Mouse (Mus musculus) midbrain, embryonic 10.5 days (tissue): ENCODE measurements around the gene Fam243. TPM values are rescaled to one million over a fixed set of nuclear protein-coding genes. Genes with fewer than 3 reads are reported as not detected.

Experiments
- DNase-seq: peaks from one replicate; pipeline ENCODE4 v3.0.0-alpha.2; 2017; ENCODE audit warnings: low spot score
- H3K27ac ChIP-seq: fragments of 300-500 bp; sonication (generic); replicated peaks from 2 replicates; pipeline ENCODE4 v1.5.1; 2016; ENCODE audit warnings: mild to moderate bottlenecking
- H3K27me3 ChIP-seq: fragments of 300-500 bp; sonication (generic); 2 replicates; pipeline ENCODE4 v1.6.1; 2016; ENCODE audit warnings: low read depth, mild to moderate bottlenecking; ENCODE audit not compliant: poor library complexity, severe bottlenecking
- H3K36me3 ChIP-seq: fragments of 300-500 bp; sonication (generic); 2 replicates; pipeline ENCODE4 v1.6.1; 2016; ENCODE audit warnings: mild to moderate bottlenecking, moderate library complexity
- H3K4me1 ChIP-seq: fragments of 300-500 bp; sonication (generic); 2 replicates; pipeline ENCODE4 v1.6.1; 2016
- H3K4me3 ChIP-seq: fragments of 300-500 bp; sonication (generic); 2 replicates; pipeline ENCODE4 v1.5.1; 2016; ENCODE audit warnings: mild to moderate bottlenecking, moderate library complexity
- H3K9me3 ChIP-seq: fragments of 300-500 bp; sonication (generic); replicated peaks from 2 replicates; pipeline ENCODE4 v1.6.1; 2016; ENCODE audit warnings: mild to moderate bottlenecking
- WGBS: fragments of 180-500 bp; shearing (Covaris S2); methylation state at CpG from one replicate; pipeline ENCODE4 v1.1.7; 2016; 5-methylcytosine and 5-hydroxymethylcytosine counted together
- polyA plus RNA-seq: library from polyadenylated mRNA; unstranded; fragments of >200 nt; fragmentation: Nextera tagmentation; extraction: Ambion mirVana; gene quantifications from 2 replicates; pipeline ENCODE4 v1.2.1, GENCODE M21; 2016

Fam243 gene
- polyA plus RNA-seq, 1 experiment from 2014 or later = 0.07 TPM

- Histone ChIP-seq H3K9me3 (no peaks in the 10 kb centered on the region), H3K4me1 (peaks cover 18% of the 10 kb centered on the region), H3K27me3 (peaks cover 7% of the 10 kb centered on the region; the same call in 1 of the 2 replicates), H3K4me3 (no peak overlapping the region), H3K27ac (no peak overlapping the region), H3K36me3 (no peaks in the 10 kb centered on the region)
- no peak for DNase-seq
Observed at GRCm38 (mm10) chr16:92290045-92290444, 31.2 kb downstream of the Fam243 start.

GRCm38 (mm10) chr16:92288778-92289177, 32.5 kb downstream of the Fam243 start:
- no peaks in the 10 kb centered on the region for H3K36me3 ChIP-seq
- H3K4me1 ChIP-seq = peaks cover 5% of the 10 kb centered on the region
- no peak overlapping the region for H3K4me3 ChIP-seq
- no peak for DNase-seq
- WGBS = 88% methylated on average over 9 of the region's 9 CpGs
- peaks cover 7% of the 10 kb centered on the region; the same call in 1 of the 2 replicates for H3K27me3 ChIP-seq
- no peak overlapping the region for H3K27ac ChIP-seq
- H3K9me3 ChIP-seq = no peaks in the 10 kb centered on the region

- DNase-seq = peak; percentile 87
- Histone ChIP-seq H3K27me3 (peaks cover 7% of the 10 kb centered on the region; the same call in 1 of the 2 replicates), H3K27ac (no peak overlapping the region), H3K9me3 (no peaks in the 10 kb centered on the region), H3K36me3 (no peaks in the 10 kb centered on the region), H3K4me3 (no peak overlapping the region), H3K4me1 (0 out of 2 replicates have a peak, but pooled peaks cover 2% of the 10 kb centered on the region)
- WGBS = 20% methylated on average over 7 of the region's 7 CpGs
Observed at GRCm38 (mm10) chr16:92286609-92287008, 34.6 kb downstream of the Fam243 start.

GRCm38 (mm10) chr16:92285068-92285467, 36.2 kb downstream of the Fam243 start:
- 62% methylated on average over 10 of the region's 10 CpGs for WGBS
- DNase-seq = no peak

GRCm38 (mm10) chr16:92282671-92283070, 38.6 kb downstream of the Fam243 start:
- Histone ChIP-seq H3K4me3 (no peak overlapping the region), H3K36me3 (no peaks in the 10 kb centered on the region), H3K4me1 (0 out of 2 replicates have a peak, but pooled peaks cover 2% of the 10 kb centered on the region), H3K27ac (no peak overlapping the region), H3K27me3 (peaks cover 5% of the 10 kb centered on the region; the same call in 1 of the 2 replicates), H3K9me3 (no peaks in the 10 kb centered on the region)
- 82% methylated on average over 5 of the region's 5 CpGs for WGBS
- DNase-seq = no peak

More at GRCm38 (mm10) chr16:92285068-92285467, 36.2 kb downstream of the Fam243 start:
- Histone ChIP-seq H3K4me3 (no peak overlapping the region), H3K27ac (no peak overlapping the region), H3K4me1 (0 out of 2 replicates have a peak, but pooled peaks cover 2% of the 10 kb centered on the region), H3K27me3 (peaks cover 5% of the 10 kb centered on the region; the same call in 1 of the 2 replicates), H3K9me3 (no peaks in the 10 kb centered on the region), H3K36me3 (no peaks in the 10 kb centered on the region)

- H3K27me3 ChIP-seq = no peaks in the 10 kb centered on the region
- WGBS = 88% methylated on average over 4 of the region's 4 CpGs
- H3K9me3 ChIP-seq = no peaks in the 10 kb centered on the region
- H3K27ac ChIP-seq = no peak overlapping the region
- H3K4me1 ChIP-seq = no peaks in the 10 kb centered on the region
- H3K36me3 ChIP-seq = no peaks in the 10 kb centered on the region
- H3K4me3 ChIP-seq = no peak overlapping the region
- DNase-seq = no peak
Observed at GRCm38 (mm10) chr16:92275526-92275925, 45.7 kb downstream of the Fam243 start.

- Histone ChIP-seq H3K27ac (no peak overlapping the region), H3K4me1 (no peaks in the 10 kb centered on the region), H3K9me3 (no peaks in the 10 kb centered on the region), H3K27me3 (no peaks in the 10 kb centered on the region), H3K36me3 (no peaks in the 10 kb centered on the region), H3K4me3 (no peak overlapping the region)
- WGBS = 80% methylated on average over 5 of the region's 5 CpGs
- no peak for DNase-seq
Observed at GRCm38 (mm10) chr16:92274516-92274915, 46.7 kb downstream of the Fam243 start.

Other genes starting within 250 kb of the Fam243 start
- 0.23 and 0.29 TPM in 2 replicates for gene Kcne2, start 29.1 kb downstream of the Fam243 start, polyA plus RNA-seq
- gene Smim11, start 20.2 kb downstream of the Fam243 start, polyA plus RNA-seq = 126 and 133 TPM in 2 replicates
- 0.41 and 0.55 TPM in 2 replicates for gene Kcne1, start 38.0 kb upstream of the Fam243 start, polyA plus RNA-seq
- 38.8 and 40.6 TPM in 2 replicates for gene Rcan1, start 149.4 kb upstream of the Fam243 start, polyA plus RNA-seq
- 1.5 and 2.1 TPM in 2 replicates for gene Clic6, start 164.3 kb upstream of the Fam243 start, polyA plus RNA-seq